Mouse (Mus musculus) small intestine, adult 2 months (tissue): ENCODE measurements around the gene Bri3bp. TPM values are rescaled to one million over a fixed set of nuclear protein-coding genes. Genes with fewer than 3 reads are reported as not detected.

Experiments used
- H3K27ac ChIP-seq: fragments of 200-500 bp; 2 replicates; pipeline ENCODE4 v1.5.1; 2012; ENCODE audit warnings: low read depth, low read length, control low read depth, inconsistent platforms; ENCODE audit not compliant: insufficient read depth
- H3K27me3 ChIP-seq: fragments of 200-500 bp; 2 replicates; pipeline ENCODE4 v1.6.1; 2012; ENCODE audit warnings: mild to moderate bottlenecking, moderate library complexity, low read length, inconsistent platforms; ENCODE audit not compliant: control insufficient read depth, insufficient read depth
- H3K36me3 ChIP-seq: fragments of 200-500 bp; 2 replicates; pipeline ENCODE4 v1.6.1; 2012; ENCODE audit warnings: mild to moderate bottlenecking, low read length, control low read depth, inconsistent platforms; ENCODE audit not compliant: control insufficient read depth, insufficient read depth
- H3K4me1 ChIP-seq: fragments of 200-500 bp; 2 replicates; pipeline ENCODE4 v1.6.1; 2012; ENCODE audit warnings: low read length, inconsistent platforms, mixed read lengths; ENCODE audit not compliant: control insufficient read depth, insufficient read depth, insufficient read length
- H3K4me3 ChIP-seq: fragments of 200-500 bp; 2 replicates; pipeline ENCODE4 v1.5.1; 2012; ENCODE audit warnings: low read depth, mild to moderate bottlenecking, control low read depth, inconsistent platforms, low read length, moderate library complexity
- CTCF ChIP-seq: fragments of 200-500 bp; IDR thresholded peaks from 2 replicates; pipeline ENCODE4 v1.5.1; 2012; ENCODE audit warnings: low read depth, mild to moderate bottlenecking, control low read depth, inconsistent platforms, low read length, moderate library complexity, mixed read lengths; ENCODE audit not compliant: insufficient replicate concordance, insufficient read length; ENCODE audit errors: extremely low read depth
- POLR2A ChIP-seq: fragments of 200-500 bp; IDR thresholded peaks from 2 replicates; pipeline ENCODE4 v1.6.1; 2012; ENCODE audit warnings: low read depth, mild to moderate bottlenecking, control low read depth, inconsistent platforms, low read length, moderate library complexity
- WGBS: fragments of 180-500 bp; shearing (Covaris S2); methylation state at CpG from one replicate; pipeline ENCODE4 v1.1.7; 2018; 5-methylcytosine and 5-hydroxymethylcytosine counted together
- polyA plus RNA-seq: library from polyadenylated mRNA; depleted of rRNA; stranded (reverse); fragments of >200 nt; gene quantifications from 2 replicates; pipeline ENCODE4 v1.2.3, GENCODE M21; 2012

Bri3bp gene
- polyA plus RNA-seq, 1 experiment: 33.5 TPM

- Histone ChIP-seq H3K27ac (no peak overlapping the region), H3K4me3 (no peak overlapping the region), H3K4me1 (peaks cover 3% of the 10 kb centered on the region; the same call in 1 of the 2 replicates), H3K36me3 (no peaks in the 10 kb centered on the region), H3K27me3 (no peaks in the 10 kb centered on the region)
- 59% methylated on average over 7 of the region's 7 CpGs for WGBS
- no peak for TF ChIP-seq CTCF
- TF ChIP-seq POLR2A: no peak
Measured at GRCm38 (mm10) chr5:125400903-125401302, 40.5 kb upstream of the Bri3bp start.

GRCm38 (mm10) chr5:125402476-125402875, 38.9 kb upstream of the Bri3bp start:
- Histone ChIP-seq H3K4me1 (peaks cover 10% of the 10 kb centered on the region; the same call in 1 of the 2 replicates), H3K27me3 (no peaks in the 10 kb centered on the region), H3K36me3 (no peaks in the 10 kb centered on the region), H3K4me3 (no peak overlapping the region), H3K27ac (no peak overlapping the region)
- WGBS: 86% methylated on average over 10 of the region's 10 CpGs
- TF ChIP-seq POLR2A (no peak), CTCF (no peak)

DNA sequence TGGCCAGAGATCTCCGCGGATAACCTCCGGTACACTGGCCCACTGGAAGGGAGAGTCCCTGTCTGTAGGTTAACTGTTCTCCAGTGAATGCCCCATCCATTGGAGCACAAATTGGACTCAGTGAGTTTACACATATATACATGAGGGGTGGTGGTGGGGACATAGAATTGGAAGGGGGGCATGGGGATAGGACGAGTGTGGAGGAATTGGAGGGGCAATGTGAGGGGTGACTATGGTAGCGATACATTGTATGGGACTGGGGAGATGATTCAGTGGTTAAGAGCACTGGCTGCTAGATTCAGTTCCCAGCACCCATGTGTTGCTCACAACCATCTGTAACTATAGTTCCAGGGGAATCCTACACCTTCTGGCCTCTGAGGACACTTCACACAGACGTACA, 38.4 kb upstream of the Bri3bp start:
- Histone ChIP-seq H3K4me3 (no peak overlapping the region), H3K4me1 (peaks cover 10% of the 10 kb centered on the region; the same call in 1 of the 2 replicates), H3K36me3 (no peaks in the 10 kb centered on the region), H3K27me3 (no peaks in the 10 kb centered on the region), H3K27ac (no peak overlapping the region)
- WGBS: 89% methylated on average over 6 of the region's 6 CpGs
- TF ChIP-seq CTCF: no peak
- TF ChIP-seq POLR2A: no peak

DNA sequence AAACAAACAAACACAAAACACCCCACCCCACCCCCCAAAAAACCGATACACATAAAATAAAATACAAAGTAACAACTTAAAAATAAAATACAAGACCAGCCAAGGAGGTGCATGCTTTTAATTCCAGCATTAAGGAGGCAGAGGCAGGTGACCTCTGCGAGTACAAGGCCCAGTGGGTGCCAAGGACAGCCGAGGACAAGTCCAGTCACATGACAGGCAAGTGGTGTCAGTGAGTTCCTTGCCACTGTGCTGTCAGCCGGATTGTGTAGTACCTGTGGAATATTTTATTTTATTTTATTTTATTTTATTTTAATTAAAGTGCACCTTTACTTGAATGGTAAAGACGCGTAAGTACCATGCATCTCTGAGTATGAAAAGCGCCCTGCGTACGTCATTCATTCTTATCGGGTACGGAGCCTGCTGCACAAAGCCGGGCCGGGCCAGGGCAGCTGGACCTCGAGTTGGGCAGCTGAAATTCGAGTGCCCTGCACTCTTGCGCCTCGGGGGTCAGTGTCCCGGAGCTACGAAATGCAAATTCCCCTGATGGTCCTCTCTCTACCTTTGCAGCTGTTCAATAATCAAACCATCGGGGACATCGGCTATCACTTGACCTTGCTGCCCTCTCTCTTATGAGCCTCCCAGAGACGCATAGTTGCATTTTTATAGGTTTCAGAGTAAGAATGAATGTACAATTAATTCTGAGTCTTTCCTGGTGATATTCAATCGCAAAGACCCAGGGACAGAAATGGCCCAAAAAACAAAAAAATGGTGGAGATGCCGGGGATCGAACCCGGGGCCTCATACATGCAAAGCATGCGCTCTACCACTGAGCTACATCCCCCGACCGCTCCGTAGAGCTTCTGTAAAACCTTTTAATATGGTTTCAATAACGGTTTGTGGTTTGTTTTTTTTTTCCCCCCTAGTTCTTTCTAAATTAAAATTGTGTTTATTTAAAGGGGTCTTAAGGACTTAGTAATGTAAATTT, 37.6 kb upstream of the Bri3bp start:
- H3K4me1 ChIP-seq: peaks cover 10% of the 10 kb centered on the region; the same call in 1 of the 2 replicates
- no peak overlapping the region for H3K27ac ChIP-seq
- WGBS: 17% methylated on average over 31 of the region's 31 CpGs
- H3K36me3 ChIP-seq: no peaks in the 10 kb centered on the region
- peak overlapping the region; percentile 73 for H3K4me3 ChIP-seq
- H3K27me3 ChIP-seq: no peaks in the 10 kb centered on the region
- TF ChIP-seq POLR2A: no peak
- TF ChIP-seq CTCF: no peak

DNA sequence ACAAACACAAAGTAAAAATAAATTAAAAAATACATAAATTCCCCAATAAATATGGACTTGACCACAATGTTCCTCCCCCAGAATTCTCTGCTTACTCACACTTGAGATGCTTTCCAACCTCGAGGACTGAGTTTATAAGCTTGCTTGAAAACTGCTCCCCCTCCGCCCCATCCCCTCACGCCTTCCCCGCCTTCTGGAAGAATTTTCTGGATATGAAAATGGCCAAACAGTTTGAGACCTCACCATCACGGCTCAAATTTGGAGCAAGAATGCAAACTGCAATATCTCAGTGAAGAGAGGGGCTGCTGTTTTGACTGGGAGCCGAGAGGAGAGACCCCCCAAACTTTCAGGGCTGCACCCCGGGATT, 36.8 kb upstream of the Bri3bp start:
- Histone ChIP-seq H3K27me3 (no peaks in the 10 kb centered on the region), H3K4me1 (peaks cover 10% of the 10 kb centered on the region; the same call in 1 of the 2 replicates), H3K4me3 (peak overlapping the region; percentile 70), H3K27ac (peak overlapping the region; percentile 86), H3K36me3 (no peaks in the 10 kb centered on the region)
- under 1% methylated on average over 7 of the region's 7 CpGs for WGBS
- TF ChIP-seq POLR2A (no peak), CTCF (no peak)

DNA sequence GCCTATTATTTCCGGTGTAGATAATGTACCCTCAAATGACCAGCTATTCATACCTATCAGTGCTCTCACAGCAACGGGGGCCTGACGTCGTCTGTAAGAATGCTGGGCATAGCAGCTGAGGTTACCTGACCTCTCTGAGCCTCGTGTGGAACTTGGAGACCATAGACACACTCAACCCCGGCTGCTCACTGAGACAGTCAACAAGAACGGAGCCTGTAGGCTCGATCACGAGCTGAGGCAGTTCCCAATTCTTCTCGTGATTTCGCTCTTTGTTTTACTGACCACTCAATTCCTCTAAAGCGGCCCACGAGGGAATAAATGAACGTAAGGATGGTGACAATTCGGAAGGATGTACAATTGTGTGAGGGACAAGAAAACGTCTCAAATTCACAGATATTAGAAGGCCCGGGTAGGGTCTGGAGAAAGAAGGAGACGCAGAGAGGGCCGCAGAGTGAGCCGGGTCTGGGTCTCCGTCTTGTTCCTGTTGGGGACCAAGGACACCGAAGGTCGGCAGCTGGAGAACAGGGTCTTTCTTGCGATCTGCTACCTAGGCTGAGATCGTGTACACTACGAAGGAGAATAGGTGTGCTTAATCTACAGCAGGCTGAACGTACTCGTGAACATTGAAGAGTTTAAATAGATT, 36.3 kb upstream of the Bri3bp start:
- H3K4me1 ChIP-seq: peaks cover 10% of the 10 kb centered on the region; the same call in 1 of the 2 replicates
- no peaks in the 10 kb centered on the region for H3K27me3 ChIP-seq
- under 1% methylated on average over 28 of the region's 28 CpGs for WGBS
- peak overlapping the region; percentile 70 for H3K4me3 ChIP-seq
- peak; percentile 25; the same call in 1 of the 2 replicates for TF ChIP-seq POLR2A
- TF ChIP-seq CTCF: no peak
- peak overlapping the region; percentile 86 for H3K27ac ChIP-seq
- H3K36me3 ChIP-seq: no peaks in the 10 kb centered on the region
